Mouse (Mus musculus) cortical plate, adult 2 months (tissue): ENCODE measurements around the gene Rpl11.

Source experiments
- CTCF ChIP-seq: fragments of 200-500 bp; IDR thresholded peaks from 2 replicates; pipeline ENCODE4 v1.5.1; 2011; ENCODE audit warnings: mild to moderate bottlenecking, control low read depth, low read length; ENCODE audit not compliant: insufficient read depth; ENCODE audit errors: extremely low read depth
- POLR2A ChIP-seq: fragments of 200-500 bp; IDR thresholded peaks from 2 replicates; pipeline ENCODE4 v1.6.1; 2011; ENCODE audit warnings: mild to moderate bottlenecking, low read length, control low read depth; ENCODE audit not compliant: insufficient read depth; ENCODE audit errors: extremely low read depth

- TF ChIP-seq CTCF (no peak), POLR2A (no peak)
Observed at GRCm38 (mm10) chr4:136025350-136025749, 27.9 kb downstream of the Rpl11 start.
